Mouse (Mus musculus) heart, postnatal 0 days (tissue): ENCODE measurements around the gene Pygo2. TPM values are rescaled to one million over a fixed set of nuclear protein-coding genes. Genes with fewer than 3 reads are reported as not detected.

Source experiments
- ATAC-seq: fragments of 200-750 bp; cut with Nextera tagmentation; 2 replicates; pipeline ENCODE4 v1.8.0; 2017; ENCODE audit warnings: low read depth, moderate number of reproducible peaks, moderate library complexity; ENCODE audit not compliant: insufficient read depth
- DNase-seq: peaks from one replicate; pipeline ENCODE4 v3.0.0-alpha.2; 2016; ENCODE audit warnings: low spot score
- H3K27ac ChIP-seq: fragments of 300-500 bp; sonication (generic); 2 replicates; pipeline ENCODE4 v1.5.1; 2014; ENCODE audit warnings: low read depth, mild to moderate bottlenecking
- H3K27me3 ChIP-seq: fragments of 300-500 bp; sonication (generic); 2 replicates; pipeline ENCODE4 v1.6.1; 2014; ENCODE audit warnings: low read length, mixed read lengths; ENCODE audit not compliant: control insufficient read depth, insufficient read depth
- H3K36me3 ChIP-seq: fragments of 300-500 bp; sonication (generic); replicated peaks from 2 replicates; pipeline ENCODE4 v1.6.1; 2014; ENCODE audit warnings: low read length, mixed read lengths; ENCODE audit not compliant: control insufficient read depth, insufficient read depth
- H3K4me1 ChIP-seq: fragments of 300-500 bp; sonication (generic); 2 replicates; pipeline ENCODE4 v1.6.1; 2014; ENCODE audit warnings: antibody characterized with exemption; ENCODE audit not compliant: control insufficient read depth, insufficient read depth
- H3K4me2 ChIP-seq: fragments of 300-500 bp; sonication (generic); 2 replicates; pipeline ENCODE4 v1.6.1; 2014; ENCODE audit warnings: low read depth, mild to moderate bottlenecking, low read length, moderate library complexity
- H3K4me3 ChIP-seq: fragments of 300-500 bp; sonication (generic); 2 replicates; pipeline ENCODE4 v1.5.1; 2014; ENCODE audit warnings: low read depth, low read length
- H3K9ac ChIP-seq: fragments of 300-500 bp; sonication (generic); replicated peaks from 2 replicates; pipeline ENCODE4 v1.6.1; 2014; ENCODE audit warnings: low read depth, low read length, mixed read lengths
- H3K9me3 ChIP-seq: fragments of 300-500 bp; sonication (generic); replicated peaks from 2 replicates; pipeline ENCODE4 v1.6.1; 2016; ENCODE audit warnings: low read length; ENCODE audit not compliant: control insufficient read depth
- CTCF ChIP-seq: IDR thresholded peaks from 2 replicates; pipeline ENCODE4 v1.5.1; 2016; ENCODE audit warnings: antibody characterized with exemption, control low read depth, low read depth
- EP300 ChIP-seq: IDR thresholded peaks from 2 replicates; pipeline ENCODE4 v1.6.1; 2016; ENCODE audit warnings: antibody characterized with exemption, low read depth
- WGBS: fragments of 180-500 bp; shearing (Covaris S2); extraction: QIAGEN DNeasy Blood & Tissue Kit; methylation state at CpG from one replicate; pipeline ENCODE4 v1.1.7; 2014; 5-methylcytosine and 5-hydroxymethylcytosine counted together
- polyA plus RNA-seq: library from polyadenylated mRNA; unstranded; fragments of >200 nt; fragmentation: Nextera tagmentation; extraction: Ambion mirVana; gene quantifications from 2 replicates; pipeline ENCODE4 v1.2.1, GENCODE M21; 2015
- total RNA-seq: library from RNA; depleted of rRNA; stranded (reverse); fragments of >200 nt; gene quantifications from 2 replicates; pipeline ENCODE4 v1.2.3, GENCODE M21; 2014; ENCODE audit warnings: low replicate concordance

The Pygo2 gene
- total and polyA plus RNA-seq, 2 experiments from 2014 or later: 10.4 to 49.8 TPM

GRCm38 (mm10) chr3:89406887-89407286, 23.1 kb upstream of the Pygo2 start:
- H3K9me3 ChIP-seq: no peaks in the 10 kb centered on the region
- H3K4me3 ChIP-seq: no peak overlapping the region
- H3K9ac ChIP-seq: no peak overlapping the region
- no peak overlapping the region for H3K27ac ChIP-seq
- DNase-seq: no peak
- no peaks in the 10 kb centered on the region for H3K27me3 ChIP-seq
- H3K36me3 ChIP-seq: peaks cover 45% of the 10 kb centered on the region
- TF ChIP-seq EP300: no peak
- TF ChIP-seq CTCF: no peak
- 82% methylated on average over 6 of the region's 6 CpGs for WGBS
- peaks cover 8% of the 10 kb centered on the region for H3K4me1 ChIP-seq
- no peak for ATAC-seq
- no peak overlapping the region for H3K4me2 ChIP-seq

DNA sequence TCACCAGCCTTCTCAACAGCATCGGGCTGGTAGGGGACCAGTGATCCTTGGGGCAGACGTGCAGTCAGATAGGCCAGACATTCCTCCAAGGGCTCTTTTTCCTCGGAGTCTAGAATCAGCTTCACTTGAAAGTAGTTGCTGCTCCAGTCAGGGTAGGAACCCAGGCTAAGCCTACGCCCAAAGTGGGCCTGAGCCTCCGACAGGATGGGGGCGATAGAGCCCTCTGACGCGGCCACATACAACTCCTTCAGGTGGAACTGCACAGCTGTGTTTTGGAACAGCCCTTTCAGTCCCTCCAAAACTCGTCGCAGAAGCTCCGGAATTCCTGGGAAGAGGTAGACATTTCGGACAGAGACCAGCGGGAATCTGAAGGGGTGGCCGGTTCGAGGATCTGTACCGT, 21.6 kb upstream of the Pygo2 start:
- TF ChIP-seq CTCF: no peak
- no peak for TF ChIP-seq EP300
- peaks cover 8% of the 10 kb centered on the region for H3K4me1 ChIP-seq
- H3K27me3 ChIP-seq: no peaks in the 10 kb centered on the region
- H3K36me3 ChIP-seq: peaks cover 30% of the 10 kb centered on the region
- no peak overlapping the region for H3K9ac ChIP-seq
- H3K4me3 ChIP-seq: no peak overlapping the region
- H3K4me2 ChIP-seq: no peak overlapping the region
- no peak for DNase-seq
- ATAC-seq: no peak
- 57% methylated on average over 16 of the region's 16 CpGs for WGBS
- no peaks in the 10 kb centered on the region for H3K9me3 ChIP-seq
- no peak overlapping the region for H3K27ac ChIP-seq

- no peak for TF ChIP-seq CTCF
- TF ChIP-seq EP300: no peak
- H3K36me3 ChIP-seq: peaks cover 28% of the 10 kb centered on the region
- no peak overlapping the region for H3K4me2 ChIP-seq
- no peak overlapping the region for H3K4me3 ChIP-seq
- DNase-seq: no peak
- H3K9me3 ChIP-seq: no peaks in the 10 kb centered on the region
- no peak for ATAC-seq
- H3K27me3 ChIP-seq: no peaks in the 10 kb centered on the region
- H3K9ac ChIP-seq: no peak overlapping the region
- no peak overlapping the region for H3K27ac ChIP-seq
- H3K4me1 ChIP-seq: peaks cover 8% of the 10 kb centered on the region
- WGBS: 86% methylated on average over 3 of the region's 3 CpGs
These were observed 20.3 kb upstream of the Pygo2 start for GRCm38 (mm10) chr3:89409701-89410100.

- H3K4me1 ChIP-seq: peaks cover 8% of the 10 kb centered on the region
- no peak for TF ChIP-seq EP300
- TF ChIP-seq CTCF: no peak
- H3K9me3 ChIP-seq: no peaks in the 10 kb centered on the region
- H3K36me3 ChIP-seq: peaks cover 26% of the 10 kb centered on the region
- peak overlapping the region; percentile 67 for H3K4me3 ChIP-seq
- 69% methylated on average over 10 of the region's 10 CpGs for WGBS
- H3K27me3 ChIP-seq: no peaks in the 10 kb centered on the region
- peak overlapping the region; percentile 55 for H3K9ac ChIP-seq
- peak overlapping the region; percentile 77 for H3K4me2 ChIP-seq
- H3K27ac ChIP-seq: peak overlapping the region; percentile 59
- no peak for DNase-seq
- no peak for ATAC-seq
These were observed 19.1 kb upstream of the Pygo2 start for GRCm38 (mm10) chr3:89410864-89411263.

- peak within 1 kb of the TSS; percentile 59 for H3K27ac ChIP-seq
- H3K9me3 ChIP-seq: no peaks in the 10 kb centered on the region
- peak within 1 kb of the TSS; percentile 55 for H3K9ac ChIP-seq
- H3K27me3 ChIP-seq: no peaks in the 10 kb centered on the region
- DNase-seq (peak; percentile 97), ATAC-seq (peak; percentile 99)
- peaks cover 8% of the 10 kb centered on the region for H3K4me1 ChIP-seq
- peak within 1 kb of the TSS; percentile 77 for H3K4me2 ChIP-seq
- TF ChIP-seq EP300: peak; percentile 97
- TF ChIP-seq CTCF: no peak
- peaks cover 30% of the 10 kb centered on the region for H3K36me3 ChIP-seq
- H3K4me3 ChIP-seq: peak within 1 kb of the TSS; percentile 67
- 4% methylated on average over 28 of the region's 28 CpGs for WGBS
These were observed 18.3 kb upstream of the Pygo2 start, which contains the start of gene Flad1 for GRCm38 (mm10) chr3:89411490-89412393. Gene Flad1, minus strand, starts transcription at chr3:89411870.

DNA sequence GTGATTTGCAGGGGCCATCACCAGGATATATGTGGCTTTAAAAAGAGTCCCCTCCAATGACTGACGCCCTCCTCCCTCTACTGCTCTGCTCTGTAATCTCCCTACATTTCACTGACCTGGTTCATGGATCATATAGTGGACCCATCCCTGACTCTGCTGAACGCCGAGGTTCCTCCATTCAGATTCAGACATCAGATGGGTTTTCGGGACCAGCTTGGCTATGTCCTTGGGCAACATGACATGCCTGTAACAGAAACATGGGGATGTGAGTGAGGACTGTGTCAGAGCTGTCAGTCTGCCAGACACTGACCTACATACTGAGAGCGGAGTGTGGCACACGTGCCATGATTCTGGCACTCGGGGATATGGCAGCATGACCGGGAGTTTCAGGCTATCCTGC, 13.9 kb upstream of the Pygo2 start:
- WGBS: 95% methylated on average over 8 of the region's 8 CpGs
- peaks cover 9% of the 10 kb centered on the region for H3K4me1 ChIP-seq
- peaks cover 25% of the 10 kb centered on the region for H3K36me3 ChIP-seq
- no peak for DNase-seq
- no peak overlapping the region for H3K27ac ChIP-seq
- TF ChIP-seq CTCF: no peak
- no peak for TF ChIP-seq EP300
- H3K4me2 ChIP-seq: no peak overlapping the region
- H3K9me3 ChIP-seq: no peaks in the 10 kb centered on the region
- no peak overlapping the region for H3K4me3 ChIP-seq
- H3K9ac ChIP-seq: no peak overlapping the region
- no peaks in the 10 kb centered on the region for H3K27me3 ChIP-seq
- no peak for ATAC-seq
